Mouse (Mus musculus) heart, adult 2 months (tissue): ENCODE measurements around the gene Lrrc10b. TPM values are rescaled to one million over a fixed set of nuclear protein-coding genes. Genes with fewer than 3 reads are reported as not detected.

Source experiments
- DNase-seq, 2 experiments: peaks; one replicate each; pipeline ENCODE4 v3.0.0; 2021
- H3K27ac ChIP-seq: fragments of 200-600 bp; 2 replicates; pipeline ENCODE4 v1.8.1; 2022
- H3K27me3 ChIP-seq: fragments of 200-500 bp; 2 replicates; pipeline ENCODE4 v1.6.1; 2012; ENCODE audit warnings: mild to moderate bottlenecking, low read length, inconsistent platforms, mixed read lengths; ENCODE audit not compliant: control insufficient read depth, insufficient read depth
- H3K36me3 ChIP-seq: fragments of 200-500 bp; 2 replicates; pipeline ENCODE4 v1.6.1; 2012; ENCODE audit warnings: low read length, inconsistent platforms; ENCODE audit not compliant: control insufficient read depth, insufficient read depth
- H3K4me1 ChIP-seq: fragments of 200-500 bp; 2 replicates; pipeline ENCODE4 v1.6.1; 2011; ENCODE audit warnings: low read length; ENCODE audit not compliant: control insufficient read depth, insufficient read depth
- H3K4me3 ChIP-seq: fragments of 200-600 bp; 2 replicates; pipeline ENCODE4 v1.8.1; 2022
- H3K79me2 ChIP-seq: fragments of 200-500 bp; replicated peaks from 2 replicates; pipeline ENCODE4 v1.6.1; 2012; ENCODE audit warnings: mild to moderate bottlenecking, inconsistent platforms, low read length, moderate library complexity, mixed read lengths; ENCODE audit not compliant: control insufficient read depth, insufficient read depth
- H3K9ac ChIP-seq: fragments of 200-500 bp; 2 replicates; pipeline ENCODE4 v1.6.1; 2012; ENCODE audit warnings: low read depth, mild to moderate bottlenecking, control low read depth, inconsistent platforms, low read length, mixed read lengths
- CTCF ChIP-seq: fragments of 200-600 bp; IDR thresholded peaks from 2 replicates; pipeline ENCODE4 v1.8.1; 2022; ENCODE audit warnings: antibody characterized with exemption, mild to moderate bottlenecking, moderate library complexity
- EP300 ChIP-seq: fragments of 200-500 bp; IDR thresholded peaks from 2 replicates; pipeline ENCODE4 v1.6.1; 2011; ENCODE audit warnings: low read depth, low read length, control low read depth; ENCODE audit not compliant: insufficient read depth
- POLR2A ChIP-seq: fragments of 200-500 bp; IDR thresholded peaks from 2 replicates; pipeline ENCODE4 v1.6.1; 2011; ENCODE audit warnings: mild to moderate bottlenecking, low read depth, low read length, control low read depth; ENCODE audit not compliant: insufficient read depth
- WGBS: fragments of 180-500 bp; shearing (Covaris S2); methylation state at CpG from one replicate; pipeline ENCODE4 v1.1.7; 2018; 5-methylcytosine and 5-hydroxymethylcytosine counted together
- intact Hi-C: fragments of 180-260 bp; cut with DNase I; formaldehyde crosslinking; loops from one replicate; pipeline ENCODE4 v1.15.1; 2025
- polyA plus RNA-seq: library from polyadenylated mRNA; depleted of rRNA; stranded (reverse); fragments of >200 nt; gene quantifications from 2 replicates; pipeline ENCODE4 v1.2.3, GENCODE M21; 2012
- total RNA-seq, 2 experiments: library from RNA; stranded (reverse); gene quantifications; 2 replicates each; pipeline ENCODE4 v1.2.3; 2021

Gene Lrrc10b
- total and polyA plus RNA-seq, 3 experiments: 1.2 to 2.3 (median 1.7) TPM

GRCm38 (mm10) chr19:10425484-10426270 lies 31.6 kb downstream of the Lrrc10b start:
- H3K27me3 ChIP-seq: no peaks in the 10 kb centered on the region; the same call in 1 of the 2 replicates
- H3K4me3 ChIP-seq: no peak overlapping the region
- no peak overlapping the region for H3K9ac ChIP-seq
- no peaks in the 10 kb centered on the region for H3K79me2 ChIP-seq
- H3K4me1 ChIP-seq: peaks cover 3% of the 10 kb centered on the region; the same call in 1 of the 2 replicates
- DNase-seq: no peak
- TF ChIP-seq CTCF: no peak
- intact Hi-C loops: no loop called here
- 71% methylated on average over 13 of the region's 13 CpGs for WGBS
- no peak overlapping the region for H3K27ac ChIP-seq
- H3K36me3 ChIP-seq: no peaks in the 10 kb centered on the region

GRCm38 (mm10) chr19:10424751-10425150 lies 32.5 kb downstream of the Lrrc10b start:
- 44% methylated on average over 1 of the region's 1 CpGs for WGBS
- peaks cover 2% of the 10 kb centered on the region; the same call in 1 of the 2 replicates for H3K4me1 ChIP-seq
- no peaks in the 10 kb centered on the region for H3K79me2 ChIP-seq
- intact Hi-C loops: no loop called here
- DNase-seq: no peak
- no peak overlapping the region for H3K9ac ChIP-seq
- TF ChIP-seq POLR2A (no peak), EP300 (no peak), CTCF (no peak)
- no peak overlapping the region for H3K4me3 ChIP-seq
- H3K27ac ChIP-seq: no peak overlapping the region
- H3K36me3 ChIP-seq: no peaks in the 10 kb centered on the region
- H3K27me3 ChIP-seq: no peaks in the 10 kb centered on the region; the same call in 1 of the 2 replicates

GRCm38 (mm10) chr19:10421986-10422976 lies 35.0 kb downstream of the Lrrc10b start:
- TF ChIP-seq CTCF (no peak), POLR2A (no peak), EP300 (no peak)
- no peaks in the 10 kb centered on the region for H3K4me1 ChIP-seq
- H3K27me3 ChIP-seq: no peaks in the 10 kb centered on the region; the same call in 1 of the 2 replicates
- no peak for DNase-seq
- no peaks in the 10 kb centered on the region for H3K79me2 ChIP-seq
- H3K27ac ChIP-seq: no peak overlapping the region
- intact Hi-C loops: no loop called here
- 0 out of 2 replicates have a peak overlapping the region, but pooled peaks have one; percentile 8 for H3K9ac ChIP-seq
- WGBS: 18% methylated on average over 53 of the region's 53 CpGs
- H3K36me3 ChIP-seq: no peaks in the 10 kb centered on the region
- H3K4me3 ChIP-seq: no peak overlapping the region

GRCm38 (mm10) chr19:10417436-10417835 lies 39.8 kb downstream of the Lrrc10b start:
- peak overlapping the region; percentile 97 for H3K27ac ChIP-seq
- H3K79me2 ChIP-seq: no peaks in the 10 kb centered on the region
- H3K27me3 ChIP-seq: no peaks in the 10 kb centered on the region
- H3K9ac ChIP-seq: 0 out of 2 replicates have a peak overlapping the region, but pooled peaks have one; percentile 5
- intact Hi-C loops: no loop called here
- 22% methylated on average over 12 of the region's 12 CpGs for WGBS
- H3K36me3 ChIP-seq: no peaks in the 10 kb centered on the region
- H3K4me3 ChIP-seq: peak overlapping the region; percentile 15; the same call in 1 of the 2 replicates
- DNase-seq: peak; percentile 76 to 84
- TF ChIP-seq CTCF (no peak), EP300 (0 out of 2 replicates have a peak, but pooled peaks have one; percentile 52), POLR2A (peak; percentile 37; the same call in 1 of the 2 replicates)
- no peaks in the 10 kb centered on the region; the same call in 1 of the 2 replicates for H3K4me1 ChIP-seq

GRCm38 (mm10) chr19:10416889-10417288 lies 40.4 kb downstream of the Lrrc10b start:
- no peaks in the 10 kb centered on the region for H3K79me2 ChIP-seq
- 0 out of 2 replicates have a peak overlapping the region, but pooled peaks have one; percentile 5 for H3K9ac ChIP-seq
- TF ChIP-seq CTCF: no peak
- TF ChIP-seq EP300: peak; percentile 84
- 43% methylated on average over 8 of the region's 8 CpGs for WGBS
- no peaks in the 10 kb centered on the region for H3K36me3 ChIP-seq
- H3K4me3 ChIP-seq: peak overlapping the region; percentile 15; the same call in 1 of the 2 replicates
- intact Hi-C loops: no loop called here
- DNase-seq: peak; percentile 62 to 77
- H3K27me3 ChIP-seq: no peaks in the 10 kb centered on the region
- peak overlapping the region; percentile 97 for H3K27ac ChIP-seq
- no peaks in the 10 kb centered on the region; the same call in 1 of the 2 replicates for H3K4me1 ChIP-seq
